Mouse (Mus musculus) adrenal gland, postnatal 36 days (tissue): ENCODE measurements around the gene Galm. TPM values are rescaled to one million over a fixed set of nuclear protein-coding genes. Genes with fewer than 3 reads are reported as not detected.
A peak's percentile ranks its signal among the peaks of the same experiment; 100 is the strongest.

Experiments
- DNase-seq, 2 experiments: peaks; one replicate each; pipeline ENCODE4 v3.0.0; 2021; ENCODE audit warnings: mixed read lengths in 1 of 2
- total RNA-seq, 2 experiments: library from RNA; stranded (reverse); gene quantifications; 2 replicates each; pipeline ENCODE4 v1.2.3; 2021

The Galm gene
- total RNA-seq, 2 experiments from 2014 or later = 13.9 to 19.8 TPM

GRCm38 (mm10) chr17:80128476-80128990 lies 1.3 kb downstream of the Galm start:
- no peak for DNase-seq

DNA sequence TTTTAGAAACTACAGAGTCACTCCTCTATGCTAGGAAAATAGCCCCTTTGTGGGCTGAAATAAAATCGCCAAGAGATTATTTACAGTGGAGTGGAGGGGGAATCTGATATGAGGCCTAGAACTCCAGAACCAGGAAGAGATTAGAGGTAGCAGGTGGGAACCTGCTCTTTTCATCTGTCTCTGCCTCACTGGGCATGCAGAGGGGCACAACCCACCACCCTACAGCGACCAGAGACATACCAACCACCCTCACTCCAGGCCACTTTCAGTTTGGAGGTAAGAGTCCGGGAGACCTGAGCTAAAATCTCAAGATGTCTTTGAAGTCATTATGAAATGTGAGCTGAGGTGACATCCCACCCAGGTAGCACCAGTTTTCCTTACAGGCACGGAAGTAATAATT lies 2.1 kb downstream of the Galm start:
- DNase-seq = no peak

DNA sequence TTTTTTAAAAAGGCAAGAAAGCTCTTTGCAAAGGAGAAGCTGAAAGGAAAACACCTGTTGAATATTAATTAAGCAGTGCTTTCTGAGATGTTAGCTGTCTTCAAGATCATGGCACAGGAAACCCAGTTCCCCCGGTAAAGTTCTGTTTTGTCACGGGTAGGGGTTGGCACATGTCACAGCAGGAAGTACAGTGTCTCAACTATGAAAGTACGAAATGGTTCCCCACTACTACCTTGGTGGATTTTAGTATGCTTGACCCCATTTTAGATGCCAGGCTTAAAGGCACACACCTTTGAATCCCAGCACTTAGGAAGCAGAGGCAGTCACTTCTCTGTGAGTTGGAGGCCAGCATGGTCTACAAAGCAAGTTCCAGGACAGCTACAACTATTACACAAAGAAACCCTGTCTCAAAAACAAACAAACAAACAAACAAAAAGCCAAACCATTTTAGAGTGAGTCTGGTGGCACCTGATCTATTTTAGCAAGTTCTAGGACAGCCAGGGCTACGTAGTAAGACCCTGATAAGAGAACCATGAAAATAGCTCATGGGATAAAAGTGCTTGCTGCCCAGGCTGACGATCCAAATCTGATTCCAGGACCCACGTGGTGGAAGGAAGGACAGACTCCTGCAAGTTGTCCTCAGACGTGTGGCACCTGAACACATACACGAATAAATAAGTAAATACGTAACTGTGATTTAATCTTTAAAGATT lies 3.6 kb downstream of the Galm start:
- no peak for DNase-seq

- peak in 1 of 2 experiments; percentile 7 for DNase-seq
Measured at GRCm38 (mm10) chr17:80131431-80131766, 4.1 kb downstream of the Galm start.

DNA sequence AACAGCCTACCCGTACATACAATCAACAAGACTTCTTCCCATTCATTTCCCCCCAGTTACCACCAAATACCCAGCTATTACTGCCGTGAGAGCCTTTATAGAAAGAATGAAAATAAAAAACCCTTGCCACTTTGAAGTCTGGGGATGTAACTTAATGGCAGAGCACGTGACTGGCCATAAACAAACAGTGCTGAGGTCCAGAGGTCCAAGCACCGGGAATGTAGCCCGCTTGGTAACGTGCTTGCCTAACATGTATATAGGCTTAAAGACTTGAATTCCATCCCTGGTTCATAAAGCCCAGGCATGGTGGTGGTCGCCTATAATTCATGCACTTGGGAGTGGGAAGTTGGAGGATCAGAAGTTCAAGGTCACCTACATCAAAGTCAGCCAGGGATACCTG lies 4.6 kb downstream of the Galm start:
- no peak for DNase-seq

DNA sequence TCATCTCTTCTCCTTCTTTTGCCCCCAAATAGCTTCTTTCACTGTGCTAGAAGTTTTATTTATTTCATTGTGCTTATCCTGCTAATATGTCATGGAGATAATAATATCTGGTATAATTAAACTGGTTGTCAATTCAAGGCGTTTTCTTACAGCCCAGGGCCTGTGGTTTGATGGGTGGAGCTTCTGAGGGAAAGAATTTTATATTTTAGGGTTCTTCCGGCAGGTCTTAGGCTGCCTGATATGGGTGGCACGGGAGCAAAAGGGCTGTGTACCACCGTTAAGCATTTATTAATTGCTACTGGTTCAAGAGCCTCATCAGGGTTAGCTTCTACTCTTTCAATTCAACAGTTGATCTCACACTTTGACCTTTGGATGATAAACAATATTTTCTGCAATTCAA lies 5.2 kb downstream of the Galm start:
- DNase-seq = no peak

GRCm38 (mm10) chr17:80138434-80139162 lies 11.3 kb downstream of the Galm start:
- DNase-seq = peak; percentile 28 to 30

DNA sequence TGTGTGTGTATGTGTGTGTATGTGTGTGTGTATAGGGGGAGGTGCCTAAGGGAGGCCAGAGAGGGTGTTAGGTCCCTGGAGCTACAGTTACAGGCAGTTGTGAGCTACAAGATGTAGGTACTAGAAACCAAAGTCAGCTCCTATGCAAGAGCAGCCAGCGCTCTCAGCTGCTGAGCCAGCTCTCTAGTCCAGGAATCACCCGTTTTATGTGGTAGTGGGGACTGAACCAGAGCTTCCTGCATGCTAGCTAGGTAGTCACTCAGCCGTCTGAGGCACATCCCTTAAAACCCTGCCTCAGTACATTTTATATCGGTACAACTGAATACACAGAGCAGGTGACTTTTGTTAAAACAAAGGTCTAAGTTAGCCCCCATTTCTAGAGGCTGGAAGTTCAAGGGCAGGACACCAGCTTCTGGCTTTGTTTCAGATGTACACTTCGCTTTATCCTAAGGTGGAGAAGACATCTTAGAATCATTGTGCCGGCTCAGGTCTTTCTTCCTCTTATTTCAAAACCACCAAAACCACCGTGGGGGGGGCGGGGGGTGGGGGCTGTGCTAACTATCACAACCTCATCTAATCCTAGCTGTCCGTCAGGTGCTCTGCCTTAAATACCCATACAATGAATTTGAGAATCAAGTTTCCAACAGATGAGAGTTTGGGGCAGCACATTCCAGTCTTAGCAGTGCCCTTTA lies 12.6 kb downstream of the Galm start:
- no peak for DNase-seq

- DNase-seq = no peak
Measured at GRCm38 (mm10) chr17:80143478-80144232, 16.4 kb downstream of the Galm start.

DNA sequence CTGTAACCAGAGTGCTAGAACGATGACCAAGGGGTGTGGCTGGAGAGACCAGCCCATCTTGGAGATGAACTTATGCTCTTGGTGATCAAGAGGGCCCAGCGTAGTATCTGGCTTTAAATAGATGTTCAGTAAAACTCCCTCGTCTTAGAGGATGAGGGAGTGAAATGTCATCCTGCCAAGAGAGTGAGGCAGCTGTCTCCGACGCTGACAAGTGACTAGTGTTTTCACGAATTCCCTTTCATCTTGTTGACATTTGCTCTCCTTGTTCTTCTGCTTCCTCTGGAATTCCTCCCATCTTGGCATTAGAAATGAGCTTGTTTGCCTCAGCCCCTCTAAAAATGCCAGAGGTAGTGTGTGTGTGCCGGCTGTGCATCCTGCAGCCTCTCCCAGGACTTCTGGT lies 17.9 kb downstream of the Galm start:
- DNase-seq = no peak

GRCm38 (mm10) chr17:80145771-80146170 lies 18.5 kb downstream of the Galm start:
- no peak for DNase-seq

DNA sequence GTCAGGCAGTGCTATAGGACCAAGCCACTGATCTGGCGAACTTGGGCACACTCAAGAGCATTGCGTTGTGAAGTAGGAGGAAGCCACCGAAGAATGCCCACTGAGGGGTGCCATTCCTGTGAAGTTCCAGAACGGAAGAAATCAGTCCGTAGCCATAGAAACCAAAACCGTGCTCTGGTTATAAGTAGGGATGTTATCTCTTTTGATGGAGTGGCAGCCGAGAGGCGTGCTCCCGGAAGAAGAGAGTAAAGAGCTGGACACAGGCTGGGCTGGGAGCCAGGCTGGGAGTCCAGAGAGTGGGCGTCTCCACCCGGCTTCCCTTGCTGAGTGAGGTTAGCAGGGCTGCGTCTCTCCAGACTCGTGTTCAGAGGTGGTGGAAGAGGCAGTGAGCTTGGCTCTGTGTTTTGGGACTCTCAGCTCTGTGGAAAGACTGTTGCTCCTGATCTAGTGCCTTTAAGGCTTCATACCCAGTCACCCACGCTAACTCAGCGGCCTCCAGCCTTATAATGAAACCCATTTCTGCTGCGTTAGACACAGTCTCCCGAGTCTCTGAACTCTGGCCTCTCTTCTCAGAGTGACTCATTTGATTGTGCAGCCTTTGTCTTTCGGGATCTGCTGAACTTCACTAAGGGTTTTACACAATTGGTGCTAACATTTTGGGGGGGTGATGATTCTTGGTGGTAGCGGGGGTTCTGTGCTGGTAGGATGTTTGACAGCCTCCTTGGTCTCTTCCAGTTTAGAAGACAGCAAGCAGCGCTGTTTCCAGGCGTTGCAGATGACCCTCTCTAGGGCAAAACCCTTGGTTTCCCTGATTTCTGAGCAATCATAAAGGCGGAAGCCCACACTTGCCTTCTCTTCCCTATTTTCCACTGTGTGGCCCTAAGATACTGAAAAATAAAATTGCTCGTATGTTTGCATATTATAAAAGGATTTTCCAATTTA lies 21.1 kb downstream of the Galm start:
- DNase-seq = peak; percentile 79 to 83

DNA sequence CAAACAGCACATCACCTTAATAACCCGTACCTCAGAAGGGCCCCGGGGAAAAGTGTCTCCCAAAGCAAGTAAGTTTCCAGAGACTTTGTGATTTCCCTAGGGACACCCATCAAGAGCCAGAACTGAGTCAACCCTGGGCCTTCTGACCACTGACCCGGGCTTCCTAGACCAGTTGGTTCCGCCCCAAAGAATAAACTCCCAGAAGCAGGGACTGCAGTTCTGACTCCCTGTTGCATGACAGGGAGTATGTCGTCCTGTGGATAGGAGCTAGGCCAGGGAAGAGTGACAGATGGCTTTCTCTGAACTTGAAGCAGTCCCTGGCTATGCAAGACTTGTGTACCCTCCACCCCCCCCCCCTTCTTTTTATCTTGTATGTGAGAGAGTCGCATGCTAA lies 21.7 kb downstream of the Galm start:
- no peak for DNase-seq

- no peak for DNase-seq
Measured at GRCm38 (mm10) chr17:80151353-80151752, 24.1 kb downstream of the Galm start.

- no peak for DNase-seq
Measured at GRCm38 (mm10) chr17:80152767-80153630, 25.7 kb downstream of the Galm start.

DNA sequence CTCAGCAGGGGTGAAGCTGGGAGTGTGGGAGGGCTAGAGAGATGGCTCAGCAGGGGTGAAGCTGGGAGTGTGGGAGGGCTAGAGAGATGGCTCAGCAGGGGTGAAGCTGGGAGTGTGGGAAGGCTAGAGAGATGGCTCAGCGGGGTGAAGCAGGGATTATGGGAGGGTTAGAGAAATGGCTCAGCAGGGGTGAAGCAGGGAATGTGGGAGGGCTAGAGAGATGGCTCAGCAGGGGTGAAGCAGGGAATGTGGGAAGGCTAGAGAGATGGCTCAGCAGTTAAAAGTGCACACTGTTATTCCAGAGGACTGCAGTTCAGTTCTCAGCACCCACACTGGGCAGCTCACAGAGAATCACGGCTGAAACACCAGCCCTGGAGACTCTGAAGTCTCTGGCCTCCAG lies 26.4 kb downstream of the Galm start:
- DNase-seq = no peak

- no peak for DNase-seq
Measured at GRCm38 (mm10) chr17:80156905-80157304, 29.6 kb downstream of the Galm start.

- DNase-seq = no peak
Measured at GRCm38 (mm10) chr17:80157489-80157888, 30.2 kb downstream of the Galm start.

GRCm38 (mm10) chr17:80160454-80160853 lies 33.2 kb downstream of the Galm start:
- DNase-seq = peak; percentile 55 to 73

DNA sequence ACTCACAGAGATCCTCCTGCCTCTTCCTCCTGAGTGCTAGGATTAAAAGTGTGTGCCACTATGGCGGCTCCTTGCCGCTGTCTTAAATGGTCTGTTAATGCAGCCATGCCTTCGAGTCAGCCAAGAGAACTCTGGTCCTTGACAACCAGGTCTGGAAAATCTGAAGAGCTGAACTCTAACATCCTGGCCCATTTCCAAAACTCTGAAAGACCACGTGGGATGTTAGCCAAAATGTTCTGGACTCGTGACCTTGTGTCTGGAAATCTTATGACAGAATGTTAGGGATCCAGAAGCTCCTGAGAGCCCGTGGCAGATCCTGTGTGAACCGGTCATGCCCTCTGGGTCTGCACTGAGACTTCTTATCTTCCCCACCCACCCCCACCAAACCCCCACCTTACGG lies 36.7 kb downstream of the Galm start:
- no peak for DNase-seq
